Mouse (Mus musculus) heart, embryonic 13.5 days (tissue): Measurements from ENCODE around the gene Hccs. TPM values are rescaled to one million over a fixed set of nuclear protein-coding genes. Genes with fewer than 3 reads are reported as not detected.

Experiments
- ATAC-seq: fragments of 200-750 bp; cut with Nextera tagmentation; 2 replicates; pipeline ENCODE4 v1.8.0; 2017; ENCODE audit warnings: moderate TSS enrichment; ENCODE audit not compliant: insufficient number of reproducible peaks, low FRiP score, low TSS enrichment; ENCODE audit errors: extremely low read depth
- H3K27ac ChIP-seq: fragments of 300-500 bp; sonication (generic); replicated peaks from 2 replicates; pipeline ENCODE4 v1.5.1; 2015; ENCODE audit warnings: moderate library complexity, mild to moderate bottlenecking, inconsistent platforms
- H3K27me3 ChIP-seq: fragments of 300-500 bp; sonication (generic); replicated peaks from 2 replicates; pipeline ENCODE4 v1.6.1; 2015; ENCODE audit warnings: mild to moderate bottlenecking, inconsistent platforms
- H3K36me3 ChIP-seq: fragments of 300-500 bp; sonication (generic); 2 replicates; pipeline ENCODE4 v1.6.1; 2015; ENCODE audit warnings: mild to moderate bottlenecking, inconsistent platforms
- H3K4me1 ChIP-seq: fragments of 300-500 bp; sonication (generic); 2 replicates; pipeline ENCODE4 v1.6.1; 2015; ENCODE audit warnings: inconsistent platforms
- H3K4me2 ChIP-seq: fragments of 300-500 bp; sonication (generic); 2 replicates; pipeline ENCODE4 v1.6.1; 2015; ENCODE audit warnings: inconsistent platforms, mild to moderate bottlenecking, moderate library complexity
- H3K4me3 ChIP-seq: fragments of 300-500 bp; sonication (generic); 2 replicates; pipeline ENCODE4 v1.5.1; 2015; ENCODE audit warnings: moderate library complexity, mild to moderate bottlenecking, inconsistent platforms
- H3K9ac ChIP-seq: fragments of 300-500 bp; sonication (generic); 2 replicates; pipeline ENCODE4 v1.6.1; 2015; ENCODE audit warnings: inconsistent platforms, mild to moderate bottlenecking, moderate library complexity
- H3K9me3 ChIP-seq: fragments of 300-500 bp; sonication (generic); 2 replicates; pipeline ENCODE4 v1.6.1; 2016; ENCODE audit warnings: inconsistent platforms
- WGBS: fragments of 180-500 bp; shearing (Covaris S2); methylation state at CpG from one replicate; pipeline ENCODE4 v1.1.7; 2015; ENCODE audit warnings: mixed read lengths; 5-methylcytosine and 5-hydroxymethylcytosine counted together
- polyA plus RNA-seq: library from polyadenylated mRNA; unstranded; fragments of >200 nt; fragmentation: Nextera tagmentation; extraction: Ambion mirVana; gene quantifications from 2 replicates; pipeline ENCODE4 v1.2.1, GENCODE M21; 2015

Hccs gene
- polyA plus RNA-seq, 1 experiment from 2014 or later: 42.1 TPM

DNA sequence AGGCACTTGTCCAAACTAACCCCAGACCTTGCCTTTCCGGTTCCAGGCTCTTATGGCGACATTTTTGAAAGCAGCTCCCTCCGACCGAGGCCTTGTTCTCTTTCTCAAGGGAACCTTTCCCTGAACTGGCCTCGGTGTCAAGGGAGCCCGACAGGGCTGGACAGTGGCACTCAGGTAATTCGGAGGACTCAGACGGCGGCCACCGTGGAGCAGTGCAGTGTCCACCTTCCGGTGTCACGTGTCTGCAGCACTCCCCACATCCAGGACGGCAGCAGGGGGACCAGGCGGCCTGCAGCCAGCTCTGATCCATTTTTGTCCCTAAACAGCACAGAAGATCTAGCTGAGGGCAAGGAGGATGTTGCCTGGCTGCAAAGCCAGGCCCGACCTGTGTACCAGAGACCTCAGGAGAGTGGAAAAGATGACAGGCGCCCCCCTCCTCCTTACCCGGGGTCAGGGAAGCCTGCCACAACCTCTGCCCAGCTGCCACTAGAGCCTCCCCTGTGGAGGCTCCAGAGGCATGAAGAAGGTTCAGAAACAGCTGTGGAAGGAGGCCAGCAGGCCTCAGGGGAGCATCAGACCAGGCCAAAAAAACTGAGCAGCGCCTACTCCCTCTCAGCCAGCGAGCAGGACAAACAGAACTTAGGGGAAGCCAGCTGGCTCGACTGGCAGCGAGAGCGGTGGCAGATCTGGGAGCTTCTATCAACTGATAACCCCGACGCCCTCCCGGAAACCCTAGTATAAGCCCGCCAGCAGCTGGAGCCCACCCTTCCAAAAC lies 17.7 kb downstream of the Hccs start:
- H3K4me2 ChIP-seq: no peak overlapping the region
- H3K27me3 ChIP-seq: no peaks in the 10 kb centered on the region
- H3K4me3 ChIP-seq: no peak overlapping the region
- H3K9me3 ChIP-seq: no peaks in the 10 kb centered on the region
- H3K9ac ChIP-seq: no peak overlapping the region
- H3K4me1 ChIP-seq: no peaks in the 10 kb centered on the region
- 0 out of 2 replicates have a peak overlapping the region, but pooled peaks have one; percentile 28 for H3K27ac ChIP-seq
- no peak for ATAC-seq
- 50% methylated on average over 26 of the region's 26 CpGs for WGBS
- 0 out of 2 replicates have a peak, but pooled peaks cover 2% of the 10 kb centered on the region for H3K36me3 ChIP-seq

DNA sequence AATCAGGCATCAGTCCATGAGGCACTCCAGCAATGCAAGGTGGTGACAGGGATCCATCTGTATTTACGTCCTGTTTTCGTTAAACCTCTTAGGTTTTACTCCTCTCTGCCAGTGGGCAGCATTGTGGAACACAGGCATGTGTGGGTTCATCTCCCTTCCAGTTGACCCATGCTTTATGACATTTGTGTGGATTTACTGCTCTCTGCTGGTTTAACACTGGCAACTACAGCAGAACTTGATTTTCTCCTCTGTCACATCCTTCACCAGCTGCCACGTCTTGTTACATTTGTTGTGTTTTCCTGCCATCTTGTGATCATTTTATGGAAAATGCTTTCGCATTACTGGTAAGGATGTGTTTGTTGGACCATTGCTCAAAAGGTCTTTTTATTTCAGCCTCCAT lies 20.6 kb downstream of the Hccs start:
- 55% methylated on average over 4 of the region's 4 CpGs for WGBS
- Histone ChIP-seq H3K27me3 (no peaks in the 10 kb centered on the region), H3K4me2 (no peak overlapping the region), H3K9ac (no peak overlapping the region), H3K9me3 (no peaks in the 10 kb centered on the region), H3K36me3 (0 out of 2 replicates have a peak, but pooled peaks cover 2% of the 10 kb centered on the region), H3K27ac (no peak overlapping the region), H3K4me1 (no peaks in the 10 kb centered on the region), H3K4me3 (no peak overlapping the region)
- ATAC-seq: no peak

DNA sequence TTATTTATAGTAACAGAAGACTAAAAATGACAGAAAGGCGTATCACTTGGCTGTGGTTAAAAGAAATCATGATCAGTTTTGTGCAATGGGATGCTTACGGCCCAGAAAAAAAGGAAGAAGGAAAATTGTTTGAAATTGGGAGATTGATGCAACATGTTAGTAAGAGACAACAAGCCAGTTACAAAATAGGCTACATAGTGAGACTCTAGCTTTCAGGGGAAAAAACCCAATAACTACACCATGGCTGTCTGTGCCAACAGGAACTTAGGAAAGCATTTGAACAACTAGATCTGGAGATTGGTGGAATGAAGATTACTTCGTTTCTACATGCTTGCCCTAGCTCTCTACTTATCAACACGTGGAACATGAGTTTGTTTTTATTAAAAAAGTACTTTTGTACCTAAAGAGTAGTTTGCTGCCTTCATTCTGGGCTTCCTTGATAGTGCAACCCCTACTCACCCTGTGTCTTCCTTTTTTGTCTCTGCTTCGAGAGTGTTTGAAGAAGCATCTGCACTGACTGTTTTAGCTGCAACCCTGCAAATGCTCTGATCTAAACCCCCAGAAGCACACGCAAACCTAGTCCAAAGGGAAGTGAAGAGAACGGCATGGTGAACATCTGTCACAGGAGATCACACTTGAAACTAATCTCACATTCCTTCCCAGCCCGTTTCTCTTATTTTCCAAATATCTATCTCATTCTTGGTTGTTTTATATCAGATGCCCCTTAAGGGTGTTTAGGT lies 56.6 kb downstream of the Hccs start:
- Histone ChIP-seq H3K9ac (no peak overlapping the region), H3K4me3 (no peak overlapping the region), H3K36me3 (no peaks in the 10 kb centered on the region), H3K4me2 (no peak overlapping the region), H3K9me3 (no peaks in the 10 kb centered on the region), H3K4me1 (peaks cover 9% of the 10 kb centered on the region; the same call in 1 of the 2 replicates), H3K27ac (no peak overlapping the region), H3K27me3 (no peaks in the 10 kb centered on the region)
- no peak for ATAC-seq
- WGBS: 60% methylated on average over 8 of the region's 8 CpGs

DNA sequence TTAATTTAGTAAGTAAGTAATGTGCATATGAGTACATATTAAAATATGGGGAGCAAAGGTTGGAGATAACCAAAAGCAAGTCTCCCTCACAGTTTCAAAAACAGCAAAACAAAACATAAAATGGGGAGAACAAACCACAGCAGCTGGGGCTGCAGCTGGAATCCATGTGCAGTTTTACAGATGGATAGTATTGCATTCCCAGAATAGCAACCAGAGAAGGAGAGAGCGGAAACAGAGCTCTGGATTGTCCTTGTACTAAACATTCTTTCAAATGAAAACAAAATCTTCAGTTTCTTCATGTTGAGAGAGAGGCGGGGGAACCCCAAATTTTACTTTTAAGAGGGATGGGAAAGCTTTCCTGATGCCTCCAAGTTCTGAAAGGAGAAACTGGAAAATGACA lies 58.0 kb downstream of the Hccs start:
- WGBS: 43% methylated on average over 2 of the region's 2 CpGs

DNA sequence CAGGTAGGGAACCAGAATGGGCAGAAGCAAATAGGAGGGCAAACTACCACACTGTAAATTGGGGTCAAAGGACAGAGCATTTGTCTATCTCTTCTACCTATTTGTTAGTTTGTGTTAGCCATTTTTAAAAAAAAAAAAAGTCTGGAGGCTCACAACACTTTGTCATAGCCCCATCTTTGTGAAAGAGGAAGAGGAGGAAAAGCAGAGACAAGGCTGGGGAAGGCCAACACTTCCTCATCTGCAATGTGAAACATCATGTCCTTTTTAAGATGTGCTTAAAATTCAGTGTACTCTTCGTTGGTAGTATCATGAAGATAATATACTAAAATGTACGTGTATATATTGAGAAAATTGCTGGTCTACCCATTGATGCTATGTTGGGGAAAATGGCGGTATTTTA lies 59.1 kb downstream of the Hccs start:
- Histone ChIP-seq H3K9ac (no peak overlapping the region), H3K27me3 (no peaks in the 10 kb centered on the region), H3K4me1 (peaks cover 9% of the 10 kb centered on the region; the same call in 1 of the 2 replicates), H3K36me3 (peaks cover 5% of the 10 kb centered on the region; the same call in 1 of the 2 replicates), H3K4me2 (no peak overlapping the region), H3K27ac (no peak overlapping the region), H3K4me3 (no peak overlapping the region), H3K9me3 (no peaks in the 10 kb centered on the region)
- ATAC-seq: no peak
- WGBS: 63% methylated on average over 3 of the region's 3 CpGs

More for the DNA sequence above, 58.0 kb downstream of the Hccs start:
- Histone ChIP-seq H3K9ac (no peak overlapping the region), H3K27me3 (no peaks in the 10 kb centered on the region), H3K27ac (peak overlapping the region; percentile 54), H3K4me1 (peaks cover 9% of the 10 kb centered on the region; the same call in 1 of the 2 replicates), H3K4me2 (no peak overlapping the region), H3K9me3 (no peaks in the 10 kb centered on the region), H3K36me3 (peaks cover 5% of the 10 kb centered on the region; the same call in 1 of the 2 replicates), H3K4me3 (no peak overlapping the region)
- ATAC-seq: no peak

DNA sequence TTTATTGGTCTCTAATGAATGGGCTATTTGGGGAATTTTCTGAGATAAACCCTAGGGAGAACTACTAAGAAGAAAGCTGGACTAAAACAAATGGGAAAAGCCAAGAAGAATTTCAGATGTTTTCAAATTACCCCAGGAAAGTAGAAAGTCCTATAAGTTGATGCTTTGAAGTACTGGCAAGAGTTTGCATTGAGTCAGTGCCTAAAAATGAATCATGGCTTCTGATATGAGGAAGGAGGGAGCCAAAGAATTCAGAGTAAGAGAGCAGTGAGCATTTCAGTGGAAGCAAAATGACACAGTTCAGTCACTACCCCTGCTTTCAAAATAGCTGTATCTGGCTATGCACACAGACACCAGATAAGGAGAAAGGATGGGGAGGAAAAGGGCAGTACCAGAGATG lies 63.4 kb downstream of the Hccs start:
- H3K27me3 ChIP-seq: no peaks in the 10 kb centered on the region
- no peak overlapping the region for H3K4me3 ChIP-seq
- no peak overlapping the region for H3K9ac ChIP-seq
- no peak overlapping the region for H3K27ac ChIP-seq
- ATAC-seq: no peak
- H3K36me3 ChIP-seq: peaks cover 5% of the 10 kb centered on the region; the same call in 1 of the 2 replicates
- H3K4me1 ChIP-seq: peaks cover 3% of the 10 kb centered on the region; the same call in 1 of the 2 replicates
- no peaks in the 10 kb centered on the region for H3K9me3 ChIP-seq
- no peak overlapping the region for H3K4me2 ChIP-seq

DNA sequence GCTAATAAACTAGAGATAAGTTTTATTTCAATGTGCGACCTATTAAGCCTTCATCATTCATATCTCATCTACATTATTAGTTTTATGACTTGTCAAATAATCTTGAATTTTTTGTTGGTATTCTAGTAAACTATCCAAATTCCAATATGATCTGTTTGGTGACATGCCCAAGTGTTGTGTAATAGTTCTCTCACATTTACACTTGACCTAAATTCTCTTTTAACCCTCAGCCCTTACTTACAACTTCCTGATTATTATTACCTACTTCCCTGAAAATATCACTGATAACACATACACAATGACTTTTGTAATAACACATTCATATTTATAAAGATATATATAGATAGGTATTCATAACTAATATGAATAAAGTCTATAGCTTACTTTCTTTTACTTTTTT lies 64.3 kb downstream of the Hccs start:
- no peak overlapping the region for H3K4me3 ChIP-seq
- H3K9me3 ChIP-seq: no peaks in the 10 kb centered on the region
- no peaks in the 10 kb centered on the region for H3K27me3 ChIP-seq
- H3K36me3 ChIP-seq: peaks cover 5% of the 10 kb centered on the region; the same call in 1 of the 2 replicates
- H3K27ac ChIP-seq: no peak overlapping the region
- no peak for ATAC-seq
- no peak overlapping the region for H3K4me2 ChIP-seq
- no peaks in the 10 kb centered on the region for H3K4me1 ChIP-seq
- H3K9ac ChIP-seq: no peak overlapping the region
- 64% methylated on average over 1 of the region's 1 CpGs for WGBS

DNA sequence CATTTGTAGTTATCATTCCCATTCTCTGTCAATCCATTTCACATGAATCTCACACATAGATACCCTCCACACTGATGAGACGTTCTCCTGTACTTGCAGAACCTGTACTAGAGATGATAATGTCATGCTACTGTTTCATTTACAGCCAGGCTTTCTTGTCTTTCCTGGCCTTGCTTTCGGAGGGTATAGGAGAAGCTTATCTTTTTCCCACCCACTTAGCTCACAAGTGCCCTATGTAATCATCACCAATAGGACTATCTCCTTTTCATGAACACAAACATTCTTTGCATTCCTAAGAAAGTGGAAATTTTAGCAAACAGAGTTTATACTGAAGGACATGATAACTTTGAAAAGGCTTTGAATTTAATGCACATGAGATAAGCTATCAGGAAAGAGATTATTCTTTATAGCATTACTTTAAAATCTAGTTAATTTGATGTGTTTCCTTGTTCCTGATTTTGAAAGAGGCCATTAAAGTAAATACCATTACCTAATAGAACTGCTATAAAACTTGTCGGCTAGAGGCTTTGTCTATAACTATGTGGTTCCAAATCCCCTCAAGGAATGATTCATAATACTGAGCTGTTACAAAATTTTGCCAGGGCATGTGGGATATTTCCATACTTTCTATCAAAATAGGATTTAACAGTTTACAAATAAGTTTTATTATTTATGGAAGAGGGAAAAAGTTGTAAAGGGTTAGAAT lies 97.7 kb downstream of the Hccs start:
- Histone ChIP-seq H3K9me3 (no peaks in the 10 kb centered on the region), H3K27ac (no peak overlapping the region), H3K4me2 (no peak overlapping the region), H3K9ac (no peak overlapping the region), H3K4me3 (no peak overlapping the region), H3K36me3 (no peaks in the 10 kb centered on the region), H3K27me3 (no peaks in the 10 kb centered on the region), H3K4me1 (peaks cover 9% of the 10 kb centered on the region)
- ATAC-seq: no peak
- 31% methylated on average over 3 of the region's 3 CpGs for WGBS

DNA sequence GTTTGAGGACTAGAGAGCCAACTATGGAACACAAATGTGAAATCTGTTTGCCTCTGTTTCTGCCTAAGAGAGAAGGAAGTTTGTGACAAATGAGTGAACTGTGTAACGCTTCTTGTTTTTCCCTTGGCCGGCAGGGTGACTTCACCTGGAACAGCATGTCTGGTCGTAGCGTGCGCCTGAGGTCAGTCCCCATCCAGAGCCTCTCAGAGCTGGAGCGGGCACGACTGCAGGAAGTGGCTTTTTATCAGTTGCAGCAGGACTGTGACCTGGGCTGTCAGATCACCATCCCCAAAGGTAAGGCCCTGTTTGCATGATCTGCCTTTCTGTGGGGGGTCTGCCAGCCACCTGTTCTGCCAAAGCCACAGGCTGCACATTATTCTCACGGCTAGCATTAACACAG lies 100.1 kb downstream of the Hccs start:
- Histone ChIP-seq H3K9me3 (no peaks in the 10 kb centered on the region), H3K4me2 (no peak overlapping the region), H3K4me1 (peaks cover 16% of the 10 kb centered on the region), H3K4me3 (no peak overlapping the region), H3K9ac (no peak overlapping the region), H3K36me3 (no peaks in the 10 kb centered on the region), H3K27me3 (no peaks in the 10 kb centered on the region), H3K27ac (no peak overlapping the region)
- WGBS: 53% methylated on average over 8 of the region's 8 CpGs
- no peak for ATAC-seq

DNA sequence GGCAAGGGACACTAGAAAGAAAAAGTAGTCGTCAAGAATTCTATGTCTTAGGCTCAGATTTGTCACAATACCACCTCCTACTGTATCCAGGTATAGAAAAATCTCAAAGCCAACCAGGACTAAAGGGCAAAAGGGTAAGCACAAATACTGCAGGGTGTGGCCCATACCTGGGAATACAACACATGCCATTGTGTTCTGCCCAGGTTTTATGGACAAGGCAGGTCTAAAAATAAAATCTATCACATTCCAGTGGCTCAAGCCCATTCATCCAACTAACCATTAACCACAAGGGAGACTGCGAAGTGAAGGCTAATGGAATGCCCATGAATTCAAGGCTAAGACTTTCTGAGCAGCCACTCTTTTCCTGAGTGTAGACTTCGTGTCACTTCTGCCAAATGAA lies 110.2 kb downstream of the Hccs start:
- Histone ChIP-seq H3K9me3 (no peaks in the 10 kb centered on the region), H3K4me1 (peaks cover 13% of the 10 kb centered on the region), H3K4me3 (no peak overlapping the region), H3K9ac (no peak overlapping the region), H3K27ac (no peak overlapping the region), H3K4me2 (no peak overlapping the region), H3K27me3 (no peaks in the 10 kb centered on the region), H3K36me3 (no peaks in the 10 kb centered on the region)
- ATAC-seq: no peak
- WGBS: 58% methylated on average over 3 of the region's 3 CpGs
